Mouse (Mus musculus) left cerebral cortex, postnatal 25 days (tissue): ENCODE measurements around the gene Fshr. TPM values are rescaled to one million over a fixed set of nuclear protein-coding genes. Genes with fewer than 3 reads are reported as not detected.

ENCODE experiments used
- DNase-seq, 2 experiments: peaks; one replicate each; pipeline ENCODE4 v3.0.0; 2022; ENCODE audit warnings: low spot score in 2 of 2, mixed read lengths in 1 of 2
- intact Hi-C: fragments of 180-260 bp; cut with DNase I; formaldehyde crosslinking; loops from one replicate; pipeline ENCODE4 v1.15.1; 2025
- total RNA-seq, 2 experiments: library from RNA; stranded (reverse); gene quantifications; 2 replicates each; pipeline ENCODE4 v1.2.3; 2021

Gene Fshr
- total RNA-seq, 2 experiments from 2014 or later: not detected

- intact Hi-C loops: no loop called here
- DNase-seq: peak; percentile 30 to 84
Observed at GRCm38 (mm10) chr17:89036723-89037122, 163.8 kb downstream of the Fshr start.

- DNase-seq: no peak
Observed at GRCm38 (mm10) chr17:89036049-89036448, 164.4 kb downstream of the Fshr start.

GRCm38 (mm10) chr17:89034627-89035026 is 165.8 kb downstream of the Fshr start:
- intact Hi-C loops: no loop called here
- no peak for DNase-seq

More at GRCm38 (mm10) chr17:89036049-89036448, 164.4 kb downstream of the Fshr start:
- intact Hi-C loops: no loop called here

GRCm38 (mm10) chr17:89032981-89033380 is 167.5 kb downstream of the Fshr start:
- no peak for DNase-seq
- intact Hi-C loops: no loop called here

- intact Hi-C loops: no loop called here
- DNase-seq: no peak
Observed at GRCm38 (mm10) chr17:89019518-89019917, 181.0 kb downstream of the Fshr start.

GRCm38 (mm10) chr17:89017002-89017401 is 183.5 kb downstream of the Fshr start:
- no peak for DNase-seq
- intact Hi-C loops: no loop called here

- no peak for DNase-seq
- intact Hi-C loops: no loop called here
Observed at GRCm38 (mm10) chr17:89013691-89014090, 186.8 kb downstream of the Fshr start.

- intact Hi-C loops: no loop called here
- DNase-seq: no peak
Observed at GRCm38 (mm10) chr17:89009117-89009516, 191.4 kb downstream of the Fshr start.

GRCm38 (mm10) chr17:89008680-89009079 is 191.8 kb downstream of the Fshr start:
- intact Hi-C loops: no loop called here
- DNase-seq: no peak

- DNase-seq: no peak
- intact Hi-C loops: no loop called here
Observed at GRCm38 (mm10) chr17:89005959-89006358, 194.5 kb downstream of the Fshr start.

GRCm38 (mm10) chr17:88999907-89000306 is 200.6 kb downstream of the Fshr start:
- DNase-seq: no peak
- intact Hi-C loops: no loop called here

GRCm38 (mm10) chr17:88998243-88998642 is 202.2 kb downstream of the Fshr start:
- peak in 1 of 2 experiments; percentile 65 for DNase-seq
- intact Hi-C loops: no loop called here

- intact Hi-C loops: no loop called here
- DNase-seq: no peak
Observed at GRCm38 (mm10) chr17:88991238-88991637, 209.2 kb downstream of the Fshr start.

- intact Hi-C loops: no loop called here
- no peak for DNase-seq
Observed at GRCm38 (mm10) chr17:88980708-88981355, 219.6 kb downstream of the Fshr start.

- intact Hi-C loops: no loop called here
- DNase-seq: no peak
Observed at GRCm38 (mm10) chr17:88974538-88974937, 225.9 kb downstream of the Fshr start.

GRCm38 (mm10) chr17:88966028-88966427 is 234.4 kb downstream of the Fshr start:
- no peak for DNase-seq
- intact Hi-C loops: no loop called here

GRCm38 (mm10) chr17:88954011-88954410 is 246.5 kb downstream of the Fshr start:
- intact Hi-C loops: loop anchor here (5.0 to 10.0 kb wide), 7 partner anchors 138 to 771 kb away; no protein-coding TSS in a partner anchor
- DNase-seq: peak; percentile 83 to 90

GRCm38 (mm10) chr17:88938153-88938681 is 262.3 kb downstream of the Fshr start:
- DNase-seq: no peak
- intact Hi-C loops: no loop called here

GRCm38 (mm10) chr17:88937341-88938152 is 262.9 kb downstream of the Fshr start:
- peak in 1 of 2 experiments; percentile 47 for DNase-seq

GRCm38 (mm10) chr17:88936941-88937340 is 263.5 kb downstream of the Fshr start:
- intact Hi-C loops: no loop called here
- DNase-seq: no peak

More at GRCm38 (mm10) chr17:88937341-88938152, 262.9 kb downstream of the Fshr start:
- intact Hi-C loops: no loop called here
